Mouse (Mus musculus): ENCODE results near the gene Kmo. TPM values are rescaled to one million over a fixed set of nuclear protein-coding genes. Genes with fewer than 3 reads are reported as not detected.

The Kmo gene
- polyA plus RNA-seq, 1 experiment = not detected

DNA sequence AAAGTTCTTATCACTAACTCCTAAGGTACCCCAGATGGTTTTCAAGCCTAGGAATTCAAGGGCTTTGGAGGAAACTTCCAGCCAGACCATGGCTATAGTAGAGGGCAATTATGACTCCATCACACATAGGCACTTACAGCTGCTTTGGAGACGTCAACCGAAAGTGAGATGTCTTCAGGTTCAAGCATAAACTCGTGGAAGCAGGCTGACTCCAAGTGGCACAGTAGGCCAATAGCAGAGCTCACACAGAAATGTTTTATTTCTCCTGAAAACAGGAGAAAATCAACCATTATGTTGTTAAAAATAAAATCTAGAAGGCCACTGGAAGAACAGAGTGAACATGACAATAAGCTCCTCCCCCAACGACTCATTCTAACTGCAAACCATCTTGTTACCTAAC is 37.4 kb upstream of the Kmo start:
- Histone ChIP-seq H3K9ac (ENCODE audit: low read depth, poor library complexity, severe bottlenecking) (no peak overlapping the region), H3K4me3 (ENCODE audit: low read depth, low read length) (no peak overlapping the region), H3K9me3 (replicated peaks; ENCODE audit: control insufficient read depth, insufficient read depth, low read length, poor library complexity, severe bottlenecking) (no peaks in the 10 kb centered on the region), H3K36me3 (ENCODE audit: control insufficient read depth, insufficient read depth, low read length, poor library complexity, severe bottlenecking) (no peaks in the 10 kb centered on the region), H3K27ac (ENCODE audit: insufficient read depth, low read length) (no peak overlapping the region), H3K27me3 (ENCODE audit: control insufficient read depth, insufficient read depth, low read length, poor library complexity, severe bottlenecking) (no peaks in the 10 kb centered on the region), H3K4me1 (ENCODE audit: control insufficient read depth, insufficient read depth, low read length) (no peaks in the 10 kb centered on the region)
- no peak for TF ChIP-seq EP300 (IDR thresholded peaks at IDR 0.05; ENCODE audit: insufficient read depth, low read depth, low read length)
- no peak for TF ChIP-seq CTCF (IDR thresholded peaks at IDR 0.05; ENCODE audit: low read depth, low read length)
- no peak for TF ChIP-seq POLR2A (IDR thresholded peaks at IDR 0.05; ENCODE audit: insufficient read depth, low read length)

GRCm38 (mm10) chr1:175585267-175585666 is 34.9 kb upstream of the Kmo start:
- H3K9ac ChIP-seq (ENCODE audit: low read depth, poor library complexity, severe bottlenecking) = no peak overlapping the region
- H3K4me3 ChIP-seq (ENCODE audit: low read depth, low read length) = no peak overlapping the region
- H3K27ac ChIP-seq (ENCODE audit: insufficient read depth, low read length) = no peak overlapping the region
- no peaks in the 10 kb centered on the region for H3K4me1 ChIP-seq (ENCODE audit: control insufficient read depth, insufficient read depth, low read length)
- no peaks in the 10 kb centered on the region for H3K27me3 ChIP-seq (ENCODE audit: control insufficient read depth, insufficient read depth, low read length, poor library complexity, severe bottlenecking)
- no peaks in the 10 kb centered on the region for H3K36me3 ChIP-seq (ENCODE audit: control insufficient read depth, insufficient read depth, low read length, poor library complexity, severe bottlenecking)
- no peaks in the 10 kb centered on the region for H3K9me3 ChIP-seq (replicated peaks; ENCODE audit: control insufficient read depth, insufficient read depth, low read length, poor library complexity, severe bottlenecking)
- TF ChIP-seq POLR2A (IDR thresholded peaks at IDR 0.05; ENCODE audit: insufficient read depth, low read length) = no peak
- TF ChIP-seq EP300 (IDR thresholded peaks at IDR 0.05; ENCODE audit: insufficient read depth, low read depth, low read length) = no peak
- TF ChIP-seq CTCF (IDR thresholded peaks at IDR 0.05; ENCODE audit: low read depth, low read length) = no peak

- Histone ChIP-seq H3K27me3 (ENCODE audit: control insufficient read depth, insufficient read depth, low read length, poor library complexity, severe bottlenecking) (no peaks in the 10 kb centered on the region), H3K4me1 (ENCODE audit: control insufficient read depth, insufficient read depth, low read length) (no peaks in the 10 kb centered on the region), H3K36me3 (ENCODE audit: control insufficient read depth, insufficient read depth, low read length, poor library complexity, severe bottlenecking) (no peaks in the 10 kb centered on the region), H3K4me3 (ENCODE audit: low read depth, low read length) (no peak overlapping the region), H3K27ac (ENCODE audit: insufficient read depth, low read length) (no peak overlapping the region), H3K9ac (ENCODE audit: low read depth, poor library complexity, severe bottlenecking) (no peak overlapping the region), H3K9me3 (replicated peaks; ENCODE audit: control insufficient read depth, insufficient read depth, low read length, poor library complexity, severe bottlenecking) (no peaks in the 10 kb centered on the region)
- TF ChIP-seq POLR2A (IDR thresholded peaks at IDR 0.05; ENCODE audit: insufficient read depth, low read length) = no peak
- TF ChIP-seq EP300 (IDR thresholded peaks at IDR 0.05; ENCODE audit: insufficient read depth, low read depth, low read length) = no peak
- TF ChIP-seq CTCF (IDR thresholded peaks at IDR 0.05; ENCODE audit: low read depth, low read length) = no peak
Observed at GRCm38 (mm10) chr1:175586656-175587055, 33.5 kb upstream of the Kmo start.

- no peak overlapping the region for H3K9ac ChIP-seq (ENCODE audit: low read depth, poor library complexity, severe bottlenecking)
- H3K36me3 ChIP-seq (ENCODE audit: control insufficient read depth, insufficient read depth, low read length, poor library complexity, severe bottlenecking) = no peaks in the 10 kb centered on the region
- H3K27me3 ChIP-seq (ENCODE audit: control insufficient read depth, insufficient read depth, low read length, poor library complexity, severe bottlenecking) = no peaks in the 10 kb centered on the region
- H3K27ac ChIP-seq (ENCODE audit: insufficient read depth, low read length) = no peak overlapping the region
- H3K4me1 ChIP-seq (ENCODE audit: control insufficient read depth, insufficient read depth, low read length) = no peaks in the 10 kb centered on the region
- H3K9me3 ChIP-seq (replicated peaks; ENCODE audit: control insufficient read depth, insufficient read depth, low read length, poor library complexity, severe bottlenecking) = no peaks in the 10 kb centered on the region
- no peak overlapping the region for H3K4me3 ChIP-seq (ENCODE audit: low read depth, low read length)
- TF ChIP-seq CTCF (IDR thresholded peaks at IDR 0.05; ENCODE audit: low read depth, low read length) (no peak), EP300 (IDR thresholded peaks at IDR 0.05; ENCODE audit: insufficient read depth, low read depth, low read length) (no peak), POLR2A (IDR thresholded peaks at IDR 0.05; ENCODE audit: insufficient read depth, low read length) (no peak)
Observed at GRCm38 (mm10) chr1:175592832-175593231, 27.3 kb upstream of the Kmo start.

DNA sequence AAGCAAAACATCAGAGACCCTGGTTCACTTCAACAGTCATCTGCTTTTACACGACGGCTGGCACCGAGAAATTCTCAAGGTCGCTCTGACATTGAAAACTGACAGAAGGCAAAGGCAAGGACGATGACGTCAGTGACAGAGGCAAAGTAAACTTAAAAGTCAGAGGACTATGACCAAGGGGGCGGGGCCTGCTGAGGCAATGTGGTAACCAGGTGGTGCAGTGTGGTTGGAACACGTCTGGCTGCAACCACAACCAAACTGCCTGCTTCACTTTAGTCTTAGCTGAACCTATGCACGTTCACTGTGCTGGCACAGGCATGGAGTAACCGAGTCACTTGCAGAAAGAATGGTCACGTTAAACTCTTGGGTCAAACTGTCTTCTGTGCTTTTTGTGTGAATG is 17.9 kb upstream of the Kmo start:
- Histone ChIP-seq H3K9ac (ENCODE audit: low read depth, poor library complexity, severe bottlenecking) (no peak overlapping the region), H3K27ac (ENCODE audit: insufficient read depth, low read length) (no peak overlapping the region), H3K27me3 (ENCODE audit: control insufficient read depth, insufficient read depth, low read length, poor library complexity, severe bottlenecking) (no peaks in the 10 kb centered on the region), H3K9me3 (replicated peaks; ENCODE audit: control insufficient read depth, insufficient read depth, low read length, poor library complexity, severe bottlenecking) (no peaks in the 10 kb centered on the region), H3K36me3 (ENCODE audit: control insufficient read depth, insufficient read depth, low read length, poor library complexity, severe bottlenecking) (no peaks in the 10 kb centered on the region; the same call in none of the 2 replicates), H3K4me3 (ENCODE audit: low read depth, low read length) (no peak overlapping the region), H3K4me1 (ENCODE audit: control insufficient read depth, insufficient read depth, low read length) (no peaks in the 10 kb centered on the region)
- TF ChIP-seq POLR2A (IDR thresholded peaks at IDR 0.05; ENCODE audit: insufficient read depth, low read length) = no peak
- no peak for TF ChIP-seq CTCF (IDR thresholded peaks at IDR 0.05; ENCODE audit: low read depth, low read length)
- TF ChIP-seq EP300 (IDR thresholded peaks at IDR 0.05; ENCODE audit: insufficient read depth, low read depth, low read length) = no peak

GRCm38 (mm10) chr1:175603390-175603789 is 16.8 kb upstream of the Kmo start:
- no peak overlapping the region for H3K4me3 ChIP-seq (ENCODE audit: low read depth, low read length)
- no peak overlapping the region for H3K27ac ChIP-seq (ENCODE audit: insufficient read depth, low read length)
- no peak overlapping the region for H3K9ac ChIP-seq (ENCODE audit: low read depth, poor library complexity, severe bottlenecking)
- peaks cover 10% of the 10 kb centered on the region for H3K36me3 ChIP-seq (ENCODE audit: control insufficient read depth, insufficient read depth, low read length, poor library complexity, severe bottlenecking)
- no peaks in the 10 kb centered on the region for H3K27me3 ChIP-seq (ENCODE audit: control insufficient read depth, insufficient read depth, low read length, poor library complexity, severe bottlenecking)
- H3K9me3 ChIP-seq (replicated peaks; ENCODE audit: control insufficient read depth, insufficient read depth, low read length, poor library complexity, severe bottlenecking) = no peaks in the 10 kb centered on the region
- no peaks in the 10 kb centered on the region for H3K4me1 ChIP-seq (ENCODE audit: control insufficient read depth, insufficient read depth, low read length)
- TF ChIP-seq CTCF (IDR thresholded peaks at IDR 0.05; ENCODE audit: low read depth, low read length) (peak; percentile 21), EP300 (IDR thresholded peaks at IDR 0.05; ENCODE audit: insufficient read depth, low read depth, low read length) (no peak)

All from ES-Bruce4 (cell line).